Comparison of ENCODE assay signal across 8 mouse cellular contexts in genomic region chr1:194345304-194346033, GRCm38 (mm10).
"Had no signal": no experiment of that assay in that cellular context is flagged by ENCODE, and none has a peak within 500 bp of the region (broad histone marks: within the 10 kb centered on the region; RNA-seq: fewer than 3 reads in every experiment).

No protein-coding gene starts in this region.

- DNase-seq: kidney, adult 8-10 months; kidney, postnatal 25 days; layer of hippocampus, adult 9-11 months; layer of hippocampus, postnatal 36 days; midbrain, embryonic 14.5 days; right cerebral cortex, adult 18-20 months; thymus, adult 18-20 months; thymus, postnatal 14 days had no signal
